Mouse (Mus musculus): Measurements from ENCODE around the gene Apeh. TPM values are rescaled to one million over a fixed set of nuclear protein-coding genes. Genes with fewer than 3 reads are reported as not detected.

The Apeh gene
- polyA plus RNA-seq, 2 experiments: 150 to 153 TPM

DNA sequence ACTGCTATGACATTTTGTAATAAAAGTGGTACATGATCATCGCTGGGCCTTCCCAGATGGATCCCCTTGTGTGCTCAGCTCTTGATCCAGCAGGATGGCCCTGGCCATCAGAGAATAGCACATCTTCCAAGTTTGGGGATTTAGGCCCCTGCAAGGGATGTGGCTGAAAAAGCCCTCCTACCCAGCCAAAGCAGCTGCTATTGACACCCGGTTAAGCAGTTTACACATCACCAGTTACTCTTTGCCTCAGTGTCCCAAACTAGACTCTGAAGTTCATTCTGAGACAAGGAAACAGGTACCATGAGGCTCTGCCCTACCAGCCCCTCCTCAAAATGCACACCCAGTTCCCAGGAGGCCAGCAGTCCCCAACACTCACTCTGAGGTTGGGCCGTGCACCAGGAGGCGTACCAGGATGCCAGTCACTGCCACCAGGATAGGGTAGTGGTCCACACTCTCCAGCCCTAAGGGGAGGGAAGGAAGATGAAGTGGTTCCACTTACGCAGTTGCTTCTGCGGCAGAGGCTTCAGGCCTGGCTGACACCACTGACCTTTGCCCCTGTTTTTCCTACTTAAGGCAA is 38.7 kb downstream of the Apeh start:
- Histone ChIP-seq H3K9ac (replicated peaks) (no peak overlapping the region), H3K9me3 (ENCODE audit: control insufficient read depth, low read length) (no peaks in the 10 kb centered on the region), H3K4me2 (ENCODE audit: low read depth) (no peak overlapping the region), H3K4me1 (replicated peaks; ENCODE audit: control insufficient read depth in 2 of 2, insufficient read depth in 2 of 2, low read length in 1 of 2) (peaks cover 0 to 6% of the 10 kb centered on the region in 2 experiments; a peak in 2 of 4 replicates), H3K36me3 (replicated peaks; ENCODE audit: control insufficient read depth, insufficient read depth, low read depth) (peaks cover 93% of the 10 kb centered on the region), H3K27me3 (ENCODE audit: control insufficient read depth, insufficient read depth, low read length) (no peaks in the 10 kb centered on the region), H3K4me3 (ENCODE audit: insufficient read depth in 1 of 2, low read depth in 2 of 2, low read length in 2 of 2) (no peak overlapping the region), H3K27ac (no peak overlapping the region)
- 94% methylated on average over 6 of the region's 6 CpGs for WGBS (ENCODE audit: insufficient replicate concordance)
- DNase-seq (ENCODE audit: low read depth in 3 of 3, low spot score in 3 of 3): no peak
- TF ChIP-seq CTCF (IDR thresholded peaks at IDR 0.05; ENCODE audit: low read depth) (no peak), EP300 (IDR thresholded peaks at IDR 0.05; ENCODE audit: low read depth) (no peak)
- no peak for ATAC-seq (ENCODE audit: insufficient read depth)

- H3K27me3 ChIP-seq (ENCODE audit: control insufficient read depth, insufficient read depth, low read length): no peaks in the 10 kb centered on the region
- no peak overlapping the region for H3K27ac ChIP-seq
- 41% methylated on average over 1 of the region's 1 CpGs for WGBS (ENCODE audit: insufficient replicate concordance)
- peaks cover 93% of the 10 kb centered on the region for H3K36me3 ChIP-seq (replicated peaks; ENCODE audit: control insufficient read depth, insufficient read depth, low read depth)
- no peak for TF ChIP-seq EP300 (IDR thresholded peaks at IDR 0.05; ENCODE audit: low read depth)
- TF ChIP-seq CTCF (IDR thresholded peaks at IDR 0.05; ENCODE audit: low read depth): no peak
- no peak overlapping the region for H3K4me2 ChIP-seq (ENCODE audit: low read depth)
- ATAC-seq (ENCODE audit: insufficient read depth): no peak
- DNase-seq (ENCODE audit: low read depth in 3 of 3, low spot score in 3 of 3): no peak
- peaks cover 2 to 9% of the 10 kb centered on the region in 2 experiments for H3K4me1 ChIP-seq (replicated peaks; ENCODE audit: control insufficient read depth in 2 of 2, insufficient read depth in 2 of 2, low read length in 1 of 2)
- H3K9ac ChIP-seq (replicated peaks): no peak overlapping the region
- H3K9me3 ChIP-seq (ENCODE audit: control insufficient read depth, low read length): no peaks in the 10 kb centered on the region
- no peak overlapping the region for H3K4me3 ChIP-seq (ENCODE audit: insufficient read depth in 1 of 2, low read depth in 2 of 2, low read length in 2 of 2)
Observed at GRCm38 (mm10) chr9:108055061-108055460, 39.3 kb downstream of the Apeh start.

- H3K4me2 ChIP-seq (ENCODE audit: low read depth): no peak overlapping the region
- DNase-seq (ENCODE audit: low read depth in 3 of 3, low spot score in 3 of 3) (no peak), ATAC-seq (ENCODE audit: insufficient read depth) (no peak)
- H3K27ac ChIP-seq: no peak overlapping the region
- peaks cover 87% of the 10 kb centered on the region for H3K36me3 ChIP-seq (replicated peaks; ENCODE audit: control insufficient read depth, insufficient read depth, low read depth)
- peaks cover 5 to 15% of the 10 kb centered on the region in 2 experiments for H3K4me1 ChIP-seq (replicated peaks; ENCODE audit: control insufficient read depth in 2 of 2, insufficient read depth in 2 of 2, low read length in 1 of 2)
- no peaks in the 10 kb centered on the region for H3K9me3 ChIP-seq (ENCODE audit: control insufficient read depth, low read length)
- H3K27me3 ChIP-seq (ENCODE audit: control insufficient read depth, insufficient read depth, low read length): no peaks in the 10 kb centered on the region
- no peak overlapping the region for H3K9ac ChIP-seq (replicated peaks)
- TF ChIP-seq CTCF (IDR thresholded peaks at IDR 0.05; ENCODE audit: low read depth): no peak
- no peak for TF ChIP-seq EP300 (IDR thresholded peaks at IDR 0.05; ENCODE audit: low read depth)
- WGBS (ENCODE audit: insufficient replicate concordance): 93% methylated on average over 22 of the region's 22 CpGs
- no peak overlapping the region for H3K4me3 ChIP-seq (ENCODE audit: insufficient read depth in 1 of 2, low read depth in 2 of 2, low read length in 2 of 2)
Observed at GRCm38 (mm10) chr9:108054331-108055040, 39.9 kb downstream of the Apeh start.

- Histone ChIP-seq H3K4me1 (replicated peaks; ENCODE audit: control insufficient read depth in 2 of 2, insufficient read depth in 2 of 2, low read length in 1 of 2) (peaks cover 5 to 15% of the 10 kb centered on the region in 2 experiments), H3K27ac (no peak overlapping the region), H3K9ac (replicated peaks) (no peak overlapping the region), H3K36me3 (replicated peaks; ENCODE audit: control insufficient read depth, insufficient read depth, low read depth) (peaks cover 80% of the 10 kb centered on the region), H3K4me2 (ENCODE audit: low read depth) (no peak overlapping the region), H3K9me3 (ENCODE audit: control insufficient read depth, low read length) (no peaks in the 10 kb centered on the region), H3K27me3 (ENCODE audit: control insufficient read depth, insufficient read depth, low read length) (no peaks in the 10 kb centered on the region), H3K4me3 (ENCODE audit: insufficient read depth in 1 of 2, low read depth in 2 of 2, low read length in 2 of 2) (no peak overlapping the region)
- WGBS (ENCODE audit: insufficient replicate concordance): 92% methylated on average over 15 of the region's 15 CpGs
- ATAC-seq (ENCODE audit: insufficient read depth) (no peak), DNase-seq (ENCODE audit: low read depth in 3 of 3, low spot score in 3 of 3) (no peak)
- no peak for TF ChIP-seq EP300 (IDR thresholded peaks at IDR 0.05; ENCODE audit: low read depth)
Observed at GRCm38 (mm10) chr9:108053665-108054225, 40.7 kb downstream of the Apeh start.

Measured in liver, embryonic 14.5 days (tissue).